Mouse (Mus musculus) heart, postnatal 25 days (tissue): Measurements from ENCODE around the gene C1qtnf1. TPM values are rescaled to one million over a fixed set of nuclear protein-coding genes. Genes with fewer than 3 reads are reported as not detected.
A peak's percentile ranks its signal among the peaks of the same experiment; 100 is the strongest.

Experiments
- DNase-seq: peaks from one replicate; pipeline ENCODE4 v3.0.0; 2022; ENCODE audit warnings: low spot score
- intact Hi-C: fragments of 180-260 bp; cut with DNase I; formaldehyde crosslinking; loops from one replicate; pipeline ENCODE4 v1.15.1; 2025
- total RNA-seq, 2 experiments: library from RNA; stranded (reverse); gene quantifications; 2 replicates each; pipeline ENCODE4 v1.2.3; 2021

Gene C1qtnf1
- total RNA-seq, 2 experiments from 2014 or later: 17.7 to 31.0 TPM

- intact Hi-C loops: no loop called here
- no peak for DNase-seq
Measured at GRCm38 (mm10) chr11:118409106-118410072, 18.6 kb upstream of the C1qtnf1 start.

GRCm38 (mm10) chr11:118410073-118410444 lies 17.9 kb upstream of the C1qtnf1 start:
- intact Hi-C loops: no loop called here
- no peak for DNase-seq

- intact Hi-C loops: no loop called here
- no peak for DNase-seq
Measured at GRCm38 (mm10) chr11:118410479-118410878, 17.5 kb upstream of the C1qtnf1 start.

GRCm38 (mm10) chr11:118411271-118411670 lies 16.7 kb upstream of the C1qtnf1 start:
- intact Hi-C loops: no loop called here
- DNase-seq: no peak

GRCm38 (mm10) chr11:118412601-118413000 lies 15.4 kb upstream of the C1qtnf1 start:
- intact Hi-C loops: no loop called here
- DNase-seq: no peak

GRCm38 (mm10) chr11:118413055-118413454 lies 14.9 kb upstream of the C1qtnf1 start:
- intact Hi-C loops: no loop called here
- DNase-seq: no peak

- no peak for DNase-seq
- intact Hi-C loops: no loop called here
Measured at GRCm38 (mm10) chr11:118414270-118414669, 13.7 kb upstream of the C1qtnf1 start.

GRCm38 (mm10) chr11:118415630-118416029 lies 12.4 kb upstream of the C1qtnf1 start:
- no peak for DNase-seq
- intact Hi-C loops: no loop called here

GRCm38 (mm10) chr11:118416046-118416445 lies 12.0 kb upstream of the C1qtnf1 start:
- intact Hi-C loops: no loop called here
- no peak for DNase-seq

- intact Hi-C loops: no loop called here
- no peak for DNase-seq
Measured at GRCm38 (mm10) chr11:118417496-118417895, 10.5 kb upstream of the C1qtnf1 start.

- no peak for DNase-seq
Measured at GRCm38 (mm10) chr11:118418442-118418833, 9.6 kb upstream of the C1qtnf1 start.

GRCm38 (mm10) chr11:118418834-118419504 lies 9.0 kb upstream of the C1qtnf1 start, which contains the start of gene Cant1:
TSS of gene Cant1 (minus strand) at chr11:118419086.
- DNase-seq: peak; percentile 98

More at GRCm38 (mm10) chr11:118418442-118418833, 9.6 kb upstream of the C1qtnf1 start:
- intact Hi-C loops: no loop called here

GRCm38 (mm10) chr11:118420261-118420660 lies 7.7 kb upstream of the C1qtnf1 start:
- no peak for DNase-seq
- intact Hi-C loops: no loop called here

More at GRCm38 (mm10) chr11:118418834-118419504, 9.0 kb upstream of the C1qtnf1 start, which contains the start of gene Cant1:
- intact Hi-C loops: no loop called here

- intact Hi-C loops: loop anchor here (1.0 to 2.0 kb wide), 2 partner anchors 20 to 67 kb away; no protein-coding TSS in a partner anchor
- peak; percentile 70 for DNase-seq
Measured at GRCm38 (mm10) chr11:118423266-118423971, 4.6 kb upstream of the C1qtnf1 start.

- intact Hi-C loops: no loop called here
- DNase-seq: no peak
Measured at GRCm38 (mm10) chr11:118424621-118425335, 3.2 kb upstream of the C1qtnf1 start.

- intact Hi-C loops: no loop called here
- no peak for DNase-seq
Measured at GRCm38 (mm10) chr11:118426765-118427164, 1.2 kb upstream of the C1qtnf1 start.

- no peak for DNase-seq
- intact Hi-C loops: no loop called here
Measured at GRCm38 (mm10) chr11:118427266-118427779, 680 bp upstream of the C1qtnf1 start.

- no peak for DNase-seq
- intact Hi-C loops: no loop called here
Measured at GRCm38 (mm10) chr11:118428460-118428868, 461 bp downstream of the C1qtnf1 start.
